Mouse (Mus musculus): ENCODE data around the gene Fnbp1.

- TF ChIP-seq CTCF (IDR thresholded peaks at IDR 0.05; ENCODE audit: extremely low read depth, insufficient read depth, low read length) (no peak), POLR2A (IDR thresholded peaks at IDR 0.05; ENCODE audit: extremely low read depth, insufficient read depth, low read length) (no peak)
Measured at GRCm38 (mm10) chr2:31136338-31136737, 5.5 kb downstream of the Fnbp1 start.

Measured in cortical plate, adult 2 months (tissue).